Mouse (Mus musculus): ENCODE data around the gene Tex37. TPM values are rescaled to one million over a fixed set of nuclear protein-coding genes. Genes with fewer than 3 reads are reported as not detected.

The Tex37 gene
- polyA plus RNA-seq, 2 experiments: not detected

DNA sequence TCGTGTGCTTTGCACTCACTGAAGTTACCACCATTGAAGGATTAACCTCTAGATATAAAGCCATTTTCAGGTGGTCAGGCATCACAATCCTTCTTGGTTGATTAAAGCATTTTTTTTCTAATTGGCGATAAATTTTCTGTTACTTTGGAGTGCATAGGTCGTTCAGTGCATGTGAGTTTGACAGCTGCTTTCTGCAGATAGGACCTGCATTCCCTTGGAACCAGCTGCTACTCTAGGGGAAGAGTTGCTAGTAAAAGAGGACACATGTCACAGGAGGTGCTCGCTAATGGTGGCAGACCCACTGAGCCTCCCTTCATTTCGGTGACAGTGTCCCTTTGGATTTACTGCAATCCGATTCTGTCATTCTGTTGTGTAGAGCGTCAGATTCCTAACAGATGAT lies 46.2 kb downstream of the Tex37 start:
- Histone ChIP-seq H3K4me2 (ENCODE audit: low read depth) (no peak overlapping the region), H3K27me3 (ENCODE audit: control insufficient read depth, insufficient read depth, low read length) (no peaks in the 10 kb centered on the region), H3K4me3 (ENCODE audit: insufficient read depth in 1 of 2, low read depth in 2 of 2, low read length in 2 of 2) (no peak overlapping the region), H3K4me1 (replicated peaks; ENCODE audit: control insufficient read depth in 2 of 2, insufficient read depth in 2 of 2, low read length in 1 of 2) (peaks cover 0 to 4% of the 10 kb centered on the region in 2 experiments; a peak in 3 of 4 replicates), H3K9me3 (ENCODE audit: control insufficient read depth, low read length) (no peaks in the 10 kb centered on the region), H3K9ac (replicated peaks) (no peak overlapping the region), H3K36me3 (replicated peaks; ENCODE audit: control insufficient read depth, insufficient read depth, low read depth) (no peaks in the 10 kb centered on the region), H3K27ac (no peak overlapping the region)
- WGBS (ENCODE audit: insufficient replicate concordance): 68% methylated on average over 7 of the region's 7 CpGs
- TF ChIP-seq CTCF (IDR thresholded peaks at IDR 0.05; ENCODE audit: low read depth) (no peak), EP300 (IDR thresholded peaks at IDR 0.05; ENCODE audit: low read depth) (no peak)
- no peak for ATAC-seq (ENCODE audit: insufficient read depth)
- no peak for DNase-seq (ENCODE audit: low read depth in 3 of 3, low spot score in 3 of 3)

DNA sequence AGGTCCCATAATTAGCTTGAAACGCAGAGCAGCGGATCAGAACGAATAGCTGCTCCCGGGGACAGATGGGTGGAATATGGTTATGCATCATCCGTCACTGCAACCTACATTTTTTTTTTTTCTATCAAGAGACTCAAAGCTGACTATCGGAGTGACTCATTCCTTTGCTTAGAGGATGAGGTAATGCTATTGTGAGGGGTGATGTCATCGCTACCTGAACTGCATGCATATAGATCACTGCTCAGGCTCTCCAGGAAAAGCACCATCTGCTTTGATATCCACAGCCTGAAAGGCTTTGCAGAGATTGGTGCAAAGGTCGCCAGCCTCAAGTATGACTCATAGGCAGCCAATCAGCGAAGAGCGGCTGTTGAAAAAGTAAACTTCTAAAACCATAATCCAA lies 46.6 kb downstream of the Tex37 start:
- ATAC-seq (ENCODE audit: insufficient read depth): 0 out of 2 replicates have a peak, but pooled peaks have one; percentile 39
- WGBS (ENCODE audit: insufficient replicate concordance): 72% methylated on average over 10 of the region's 10 CpGs

DNA sequence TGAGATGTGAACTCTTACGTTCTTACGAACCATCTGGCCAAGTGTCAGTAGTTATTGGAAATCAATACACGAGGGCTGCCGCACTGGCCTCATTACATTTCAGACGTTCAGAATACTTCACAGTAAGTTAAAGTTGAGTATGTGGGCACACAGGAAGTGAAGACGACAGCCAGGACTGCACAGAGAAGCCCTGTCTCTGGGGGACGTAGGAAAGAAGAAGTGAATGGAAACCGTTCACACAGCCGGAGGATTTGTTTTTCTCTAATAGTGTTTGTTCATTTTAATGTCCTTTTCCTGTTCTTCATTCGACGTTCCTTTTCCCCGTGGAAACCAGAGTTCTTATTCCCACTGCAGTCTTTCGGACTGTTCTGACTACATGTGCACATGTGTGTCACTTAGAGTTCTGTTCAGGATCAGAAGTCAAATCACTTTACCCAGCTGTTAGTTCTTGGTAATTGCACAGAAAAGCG lies 47.2 kb downstream of the Tex37 start:
- Histone ChIP-seq H3K27ac (no peak overlapping the region), H3K4me2 (ENCODE audit: low read depth) (no peak overlapping the region), H3K4me1 (replicated peaks; ENCODE audit: control insufficient read depth in 2 of 2, insufficient read depth in 2 of 2, low read length in 1 of 2) (peaks cover 0 to 4% of the 10 kb centered on the region in 2 experiments; a peak in 3 of 4 replicates), H3K9ac (replicated peaks) (no peak overlapping the region), H3K27me3 (ENCODE audit: control insufficient read depth, insufficient read depth, low read length) (no peaks in the 10 kb centered on the region), H3K36me3 (replicated peaks; ENCODE audit: control insufficient read depth, insufficient read depth, low read depth) (no peaks in the 10 kb centered on the region), H3K9me3 (ENCODE audit: control insufficient read depth, low read length) (no peaks in the 10 kb centered on the region), H3K4me3 (ENCODE audit: insufficient read depth in 1 of 2, low read depth in 2 of 2, low read length in 2 of 2) (no peak overlapping the region)
- DNase-seq (ENCODE audit: low read depth in 3 of 3, low spot score in 3 of 3) (no peak), ATAC-seq (ENCODE audit: insufficient read depth) (no peak)
- WGBS (ENCODE audit: insufficient replicate concordance): 45% methylated on average over 14 of the region's 14 CpGs
- no peak for TF ChIP-seq EP300 (IDR thresholded peaks at IDR 0.05; ENCODE audit: low read depth)
- TF ChIP-seq CTCF (IDR thresholded peaks at IDR 0.05; ENCODE audit: low read depth): no peak

More for the DNA sequence above, 46.6 kb downstream of the Tex37 start:
- DNase-seq (ENCODE audit: low read depth in 3 of 3, low spot score in 3 of 3): peak in 1 of 3 experiments; percentile 11
- no peaks in the 10 kb centered on the region for H3K9me3 ChIP-seq (ENCODE audit: control insufficient read depth, low read length)
- no peak overlapping the region for H3K4me2 ChIP-seq (ENCODE audit: low read depth)
- no peak overlapping the region for H3K4me3 ChIP-seq (ENCODE audit: insufficient read depth in 1 of 2, low read depth in 2 of 2, low read length in 2 of 2)
- H3K27ac ChIP-seq: no peak overlapping the region
- H3K27me3 ChIP-seq (ENCODE audit: control insufficient read depth, insufficient read depth, low read length): no peaks in the 10 kb centered on the region
- H3K4me1 ChIP-seq (replicated peaks; ENCODE audit: control insufficient read depth in 2 of 2, insufficient read depth in 2 of 2, low read length in 1 of 2): peaks cover 0 to 4% of the 10 kb centered on the region in 2 experiments; a peak in 3 of 4 replicates
- H3K9ac ChIP-seq (replicated peaks): no peak overlapping the region
- no peak for TF ChIP-seq EP300 (IDR thresholded peaks at IDR 0.05; ENCODE audit: low read depth)
- TF ChIP-seq CTCF (IDR thresholded peaks at IDR 0.05; ENCODE audit: low read depth): no peak
- no peaks in the 10 kb centered on the region for H3K36me3 ChIP-seq (replicated peaks; ENCODE audit: control insufficient read depth, insufficient read depth, low read depth)

DNA sequence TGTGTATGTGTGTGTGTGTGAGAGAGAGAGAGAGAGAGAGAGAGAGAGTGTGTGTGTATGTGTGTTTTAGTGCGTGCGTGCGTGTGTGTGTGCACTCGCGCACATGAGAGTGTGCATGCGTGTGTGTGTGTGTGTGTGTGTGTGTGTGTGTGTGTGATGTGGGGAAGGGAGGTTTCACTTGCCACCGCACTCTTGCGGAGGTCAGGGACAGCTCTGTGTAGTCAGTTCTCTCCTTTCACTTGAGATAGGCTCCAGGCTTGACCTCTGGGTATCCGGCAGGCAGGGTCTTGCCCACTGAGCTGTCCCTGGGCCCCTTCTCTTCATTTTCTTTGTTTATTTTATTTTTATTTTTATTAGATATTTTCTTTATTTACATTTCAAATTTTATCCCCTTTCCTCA lies 51.4 kb downstream of the Tex37 start:
- no peaks in the 10 kb centered on the region for H3K27me3 ChIP-seq (ENCODE audit: control insufficient read depth, insufficient read depth, low read length)
- H3K9ac ChIP-seq (replicated peaks): no peak overlapping the region
- H3K36me3 ChIP-seq (replicated peaks; ENCODE audit: control insufficient read depth, insufficient read depth, low read depth): no peaks in the 10 kb centered on the region
- TF ChIP-seq CTCF (IDR thresholded peaks at IDR 0.05; ENCODE audit: low read depth) (no peak), EP300 (IDR thresholded peaks at IDR 0.05; ENCODE audit: low read depth) (no peak)
- no peak overlapping the region for H3K4me2 ChIP-seq (ENCODE audit: low read depth)
- H3K4me3 ChIP-seq (ENCODE audit: insufficient read depth in 1 of 2, low read depth in 2 of 2, low read length in 2 of 2): no peak overlapping the region
- DNase-seq (ENCODE audit: low read depth in 3 of 3, low spot score in 3 of 3): no peak
- peaks cover 0 to 2% of the 10 kb centered on the region in 2 experiments; a peak in 3 of 4 replicates for H3K4me1 ChIP-seq (replicated peaks; ENCODE audit: control insufficient read depth in 2 of 2, insufficient read depth in 2 of 2, low read length in 1 of 2)
- 88% methylated on average over 9 of the region's 9 CpGs for WGBS (ENCODE audit: insufficient replicate concordance)
- no peak overlapping the region for H3K27ac ChIP-seq
- no peak for ATAC-seq (ENCODE audit: insufficient read depth)
- H3K9me3 ChIP-seq (ENCODE audit: control insufficient read depth, low read length): no peaks in the 10 kb centered on the region

DNA sequence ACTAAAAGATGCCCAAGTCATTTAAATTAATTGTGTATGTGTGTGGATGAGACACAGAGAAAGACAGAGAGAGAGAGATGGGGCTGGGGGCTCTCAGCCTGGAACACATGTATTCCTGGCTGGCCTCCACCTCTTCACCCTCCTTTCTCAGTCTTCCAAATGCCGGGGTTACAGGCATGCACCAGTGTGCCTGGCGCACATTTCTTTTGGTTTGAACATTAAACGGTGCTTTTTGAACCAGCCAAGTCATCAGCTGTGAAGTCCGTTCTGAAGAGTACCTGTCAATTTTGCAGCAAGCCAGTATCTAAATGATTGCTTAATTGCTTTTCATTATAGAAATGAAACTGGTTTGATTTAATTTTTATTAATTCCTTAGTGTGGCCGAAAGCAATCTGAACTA lies 52.0 kb downstream of the Tex37 start:
- Histone ChIP-seq H3K27me3 (ENCODE audit: control insufficient read depth, insufficient read depth, low read length) (no peaks in the 10 kb centered on the region), H3K27ac (no peak overlapping the region), H3K9me3 (ENCODE audit: control insufficient read depth, low read length) (no peaks in the 10 kb centered on the region), H3K4me3 (ENCODE audit: insufficient read depth in 1 of 2, low read depth in 2 of 2, low read length in 2 of 2) (no peak overlapping the region), H3K36me3 (replicated peaks; ENCODE audit: control insufficient read depth, insufficient read depth, low read depth) (no peaks in the 10 kb centered on the region), H3K4me2 (ENCODE audit: low read depth) (no peak overlapping the region), H3K9ac (replicated peaks) (no peak overlapping the region), H3K4me1 (replicated peaks; ENCODE audit: control insufficient read depth in 2 of 2, insufficient read depth in 2 of 2, low read length in 1 of 2) (peaks cover 4 to 6% of the 10 kb centered on the region in 2 experiments)
- 74% methylated on average over 5 of the region's 5 CpGs for WGBS (ENCODE audit: insufficient replicate concordance)
- DNase-seq (ENCODE audit: low read depth in 3 of 3, low spot score in 3 of 3) (no peak), ATAC-seq (ENCODE audit: insufficient read depth) (no peak)
- TF ChIP-seq EP300 (IDR thresholded peaks at IDR 0.05; ENCODE audit: low read depth): no peak
- TF ChIP-seq CTCF (IDR thresholded peaks at IDR 0.05; ENCODE audit: low read depth): no peak

Data from liver, embryonic 14.5 days (tissue).